Mouse (Mus musculus) stomach, embryonic 16.5 days (tissue): ENCODE data around the gene 2410004P03Rik. TPM values are rescaled to one million over a fixed set of nuclear protein-coding genes. Genes with fewer than 3 reads are reported as not detected.

Experiments
- ATAC-seq: fragments of 200-750 bp; cut with Nextera tagmentation; 2 replicates; pipeline ENCODE4 v1.8.0; 2017; ENCODE audit warnings: moderate number of reproducible peaks, moderate TSS enrichment; ENCODE audit not compliant: insufficient read depth, low FRiP score
- H3K27ac ChIP-seq: fragments of 300-500 bp; sonication (generic); 2 replicates; pipeline ENCODE4 v1.5.1; 2014; ENCODE audit warnings: low read length
- H3K27me3 ChIP-seq: fragments of 300-500 bp; sonication (generic); 2 replicates; pipeline ENCODE4 v1.6.1; 2014; ENCODE audit warnings: low read length, control low read depth, mixed read lengths; ENCODE audit not compliant: control insufficient read depth, insufficient read depth
- H3K36me3 ChIP-seq: fragments of 300-500 bp; sonication (generic); 2 replicates; pipeline ENCODE4 v1.6.1; 2014; ENCODE audit warnings: low read length; ENCODE audit not compliant: control insufficient read depth, insufficient read depth
- H3K4me1 ChIP-seq: fragments of 300-500 bp; sonication (generic); 2 replicates; pipeline ENCODE4 v1.6.1; 2014; ENCODE audit warnings: low read length, control low read depth, mixed read lengths; ENCODE audit not compliant: control insufficient read depth, insufficient read depth
- H3K4me2 ChIP-seq: fragments of 300-500 bp; sonication (generic); 2 replicates; pipeline ENCODE4 v1.6.1; 2014; ENCODE audit warnings: low read depth, low read length, mixed read lengths
- H3K4me3 ChIP-seq: fragments of 300-500 bp; sonication (generic); replicated peaks from 2 replicates; pipeline ENCODE4 v1.5.1; 2014; ENCODE audit warnings: mild to moderate bottlenecking, low read length
- H3K9ac ChIP-seq: fragments of 300-500 bp; sonication (generic); 2 replicates; pipeline ENCODE4 v1.6.1; 2014; ENCODE audit warnings: low read length
- H3K9me3 ChIP-seq: fragments of 300-500 bp; sonication (generic); replicated peaks from 2 replicates; pipeline ENCODE4 v1.6.1; 2016; ENCODE audit warnings: low read length, control low read depth; ENCODE audit not compliant: control insufficient read depth
- WGBS: fragments of 180-500 bp; shearing (Covaris S2); extraction: QIAGEN DNeasy Blood & Tissue Kit; methylation state at CpG from one replicate; pipeline ENCODE4 v1.1.7; 2014; 5-methylcytosine and 5-hydroxymethylcytosine counted together
- polyA plus RNA-seq: library from polyadenylated mRNA; unstranded; fragments of >200 nt; fragmentation: Nextera tagmentation; extraction: Ambion mirVana; gene quantifications from 2 replicates; pipeline ENCODE4 v1.2.1, GENCODE M21; 2015

2410004P03Rik gene
- polyA plus RNA-seq, 1 experiment from 2014 or later = 0.34 TPM

- Histone ChIP-seq H3K27ac (no peak overlapping the region), H3K4me1 (peaks cover 8% of the 10 kb centered on the region; the same call in 1 of the 2 replicates), H3K4me2 (no peak overlapping the region), H3K36me3 (no peaks in the 10 kb centered on the region), H3K9me3 (no peaks in the 10 kb centered on the region), H3K4me3 (no peak overlapping the region), H3K9ac (no peak overlapping the region), H3K27me3 (no peaks in the 10 kb centered on the region)
- 47% methylated on average over 4 of the region's 4 CpGs for WGBS
- no peak for ATAC-seq
Observed at GRCm38 (mm10) chr12:17001211-17001610, 10.3 kb downstream of the 2410004P03Rik start.

GRCm38 (mm10) chr12:17000628-17001027, 10.9 kb downstream of the 2410004P03Rik start:
- 51% methylated on average over 6 of the region's 6 CpGs for WGBS
- Histone ChIP-seq H3K4me1 (peaks cover 8% of the 10 kb centered on the region; the same call in 1 of the 2 replicates), H3K9ac (no peak overlapping the region), H3K27me3 (no peaks in the 10 kb centered on the region), H3K4me2 (peak overlapping the region; percentile 92; the same call in 1 of the 2 replicates), H3K36me3 (no peaks in the 10 kb centered on the region), H3K9me3 (no peaks in the 10 kb centered on the region), H3K27ac (no peak overlapping the region), H3K4me3 (no peak overlapping the region)
- ATAC-seq = no peak

DNA sequence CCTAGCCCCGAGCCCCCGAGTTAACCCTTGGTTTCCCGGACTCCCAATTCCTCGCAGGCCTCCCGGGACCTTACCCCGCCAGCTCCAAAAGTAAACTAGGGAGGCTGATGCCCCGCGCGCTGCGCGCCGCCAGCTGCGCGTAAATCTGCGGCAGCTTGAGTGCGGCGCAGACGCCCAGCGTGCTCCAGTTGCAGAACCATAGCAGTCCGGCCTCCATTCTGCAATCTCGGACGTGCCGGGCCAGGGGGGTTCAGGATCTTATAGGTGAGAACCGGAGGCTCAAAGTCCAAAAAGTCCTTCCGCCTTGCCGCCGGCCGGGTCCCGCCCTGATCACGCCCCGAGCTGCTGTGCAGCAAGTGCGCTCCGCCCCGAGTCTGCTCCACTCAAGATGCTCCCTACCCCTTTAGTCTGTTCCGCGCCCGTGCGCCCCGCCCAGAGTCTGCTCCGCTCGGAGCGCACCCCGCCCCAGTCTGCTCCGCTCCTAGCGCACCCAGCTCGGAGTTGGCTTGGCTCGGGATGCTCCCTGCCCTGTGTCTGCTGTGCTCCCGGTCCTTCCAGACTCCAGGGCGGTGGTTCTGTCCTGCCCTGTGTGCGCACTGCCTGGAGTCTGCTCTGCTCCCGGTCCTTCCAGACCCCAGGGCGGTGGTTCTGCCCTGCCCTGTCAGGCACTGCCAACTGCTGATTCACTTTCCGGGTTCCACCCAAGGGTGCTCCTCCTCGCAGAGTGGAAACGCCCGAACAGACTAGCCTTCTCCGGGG, 11.6 kb downstream of the 2410004P03Rik start, which contains the start of gene Pqlc3:
Gene Pqlc3, minus strand, starts transcription at position 670 of the 759 bp plus-strand sequence.
- WGBS = under 1% methylated on average over 56 of the region's 57 CpGs
- Histone ChIP-seq H3K27me3 (no peaks in the 10 kb centered on the region), H3K4me2 (peak within 1 kb of the TSS; percentile 92), H3K9me3 (no peaks in the 10 kb centered on the region), H3K27ac (peak within 1 kb of the TSS; percentile 85), H3K4me1 (peaks cover 8% of the 10 kb centered on the region; the same call in 1 of the 2 replicates), H3K4me3 (peak within 1 kb of the TSS; percentile 67), H3K36me3 (no peaks in the 10 kb centered on the region), H3K9ac (peak within 1 kb of the TSS; percentile 72)
- peak; percentile 97 for ATAC-seq

DNA sequence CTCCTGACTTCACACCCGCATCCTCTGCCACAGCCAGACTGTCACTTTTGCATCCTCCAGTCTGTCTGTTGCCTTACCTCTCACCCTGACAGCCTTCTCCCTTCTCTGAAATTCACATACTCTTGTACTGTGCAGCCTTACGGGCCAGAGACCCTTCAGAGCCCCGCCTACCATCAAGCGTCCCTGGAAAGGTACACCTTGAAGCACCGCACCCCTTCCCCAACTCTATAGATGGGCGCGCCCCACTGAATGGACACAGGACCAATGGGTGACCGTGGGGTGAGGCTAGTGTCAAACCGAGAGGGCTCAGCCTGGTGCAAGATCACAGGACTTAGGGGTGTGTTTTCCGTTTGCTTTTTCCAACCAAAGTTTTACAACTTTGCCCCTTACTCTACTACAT, 12.4 kb downstream of the 2410004P03Rik start:
- ATAC-seq = no peak
- Histone ChIP-seq H3K9ac (peak overlapping the region; percentile 72), H3K4me1 (peaks cover 8% of the 10 kb centered on the region; the same call in 1 of the 2 replicates), H3K4me3 (peak overlapping the region; percentile 67), H3K4me2 (peak overlapping the region; percentile 92), H3K36me3 (no peaks in the 10 kb centered on the region), H3K27me3 (no peaks in the 10 kb centered on the region), H3K9me3 (no peaks in the 10 kb centered on the region), H3K27ac (peak overlapping the region; percentile 85; the same call in 1 of the 2 replicates)
- 7% methylated on average over 10 of the region's 10 CpGs for WGBS

GRCm38 (mm10) chr12:16996886-16997462, 14.6 kb downstream of the 2410004P03Rik start:
- no peak for ATAC-seq
- Histone ChIP-seq H3K27ac (no peak overlapping the region), H3K4me2 (no peak overlapping the region), H3K9me3 (no peaks in the 10 kb centered on the region), H3K4me1 (peaks cover 8% of the 10 kb centered on the region; the same call in 1 of the 2 replicates), H3K9ac (no peak overlapping the region), H3K36me3 (no peaks in the 10 kb centered on the region), H3K4me3 (no peak overlapping the region), H3K27me3 (no peaks in the 10 kb centered on the region)
- WGBS = 89% methylated on average over 5 of the region's 5 CpGs

DNA sequence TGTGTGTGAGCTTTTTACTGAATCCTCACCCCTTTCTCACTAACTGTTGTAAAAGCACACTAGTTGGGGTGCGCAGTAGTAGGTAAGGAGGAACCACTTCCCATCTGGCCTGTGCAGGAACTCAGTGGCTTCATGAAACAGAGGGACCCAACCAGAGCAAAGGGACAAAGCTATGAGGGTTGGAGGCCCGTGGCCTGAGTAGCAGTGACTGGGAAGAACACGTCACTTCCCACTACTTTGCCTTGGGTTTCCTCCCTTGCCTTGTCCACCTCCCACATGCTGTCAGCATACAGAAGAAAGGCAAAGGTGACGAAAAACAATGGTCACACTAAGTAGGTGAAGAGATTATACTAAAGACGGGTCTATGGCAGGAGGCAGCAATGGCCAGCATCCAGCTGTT, 15.2 kb downstream of the 2410004P03Rik start:
- Histone ChIP-seq H3K4me3 (no peak overlapping the region), H3K4me2 (no peak overlapping the region), H3K9me3 (no peaks in the 10 kb centered on the region), H3K27ac (no peak overlapping the region), H3K9ac (no peak overlapping the region), H3K27me3 (no peaks in the 10 kb centered on the region), H3K36me3 (no peaks in the 10 kb centered on the region), H3K4me1 (peaks cover 8% of the 10 kb centered on the region; the same call in 1 of the 2 replicates)
- WGBS = 83% methylated on average over 5 of the region's 5 CpGs
- ATAC-seq = no peak

- H3K27ac ChIP-seq = no peak overlapping the region
- H3K27me3 ChIP-seq = no peaks in the 10 kb centered on the region
- peaks cover 5% of the 10 kb centered on the region; the same call in 1 of the 2 replicates for H3K4me1 ChIP-seq
- H3K4me2 ChIP-seq = no peak overlapping the region
- H3K9ac ChIP-seq = no peak overlapping the region
- no peaks in the 10 kb centered on the region for H3K9me3 ChIP-seq
- WGBS = 84% methylated on average over 2 of the region's 2 CpGs
- no peaks in the 10 kb centered on the region for H3K36me3 ChIP-seq
- ATAC-seq = no peak
- no peak overlapping the region for H3K4me3 ChIP-seq
Observed at GRCm38 (mm10) chr12:16994291-16994690, 17.2 kb downstream of the 2410004P03Rik start.

DNA sequence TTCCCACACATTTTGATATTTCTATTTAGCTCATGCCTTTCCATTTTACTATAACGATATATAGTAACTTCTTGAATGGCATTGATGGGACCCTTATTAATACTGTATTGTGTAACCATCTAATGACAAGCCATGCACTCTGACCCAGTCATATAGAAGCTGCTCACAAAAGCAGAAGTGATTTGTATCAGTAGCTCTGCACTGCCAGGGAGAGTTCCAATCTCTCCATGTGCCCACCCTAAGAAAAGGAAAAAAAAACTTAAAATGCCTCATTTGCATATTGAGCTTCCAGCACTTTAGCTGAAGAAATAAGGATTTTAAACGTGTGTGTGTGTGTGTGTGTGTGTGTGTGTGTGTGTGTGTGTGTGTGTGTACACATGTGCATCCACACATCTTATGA, 19.2 kb downstream of the 2410004P03Rik start:
- ATAC-seq = no peak
- no peak overlapping the region for H3K4me2 ChIP-seq
- no peak overlapping the region for H3K9ac ChIP-seq
- H3K27me3 ChIP-seq = no peaks in the 10 kb centered on the region
- H3K36me3 ChIP-seq = 0 out of 2 replicates have a peak, but pooled peaks cover under 1% of the 10 kb centered on the region
- H3K27ac ChIP-seq = no peak overlapping the region
- no peaks in the 10 kb centered on the region for H3K9me3 ChIP-seq
- no peak overlapping the region for H3K4me3 ChIP-seq
- H3K4me1 ChIP-seq = no peaks in the 10 kb centered on the region
- 86% methylated on average over 2 of the region's 2 CpGs for WGBS

- no peak for ATAC-seq
- 81% methylated on average over 2 of the region's 2 CpGs for WGBS
- Histone ChIP-seq H3K4me1 (no peaks in the 10 kb centered on the region), H3K27me3 (no peaks in the 10 kb centered on the region), H3K9ac (no peak overlapping the region), H3K9me3 (no peaks in the 10 kb centered on the region), H3K36me3 (peaks cover 3% of the 10 kb centered on the region; the same call in 1 of the 2 replicates), H3K4me2 (no peak overlapping the region), H3K4me3 (no peak overlapping the region), H3K27ac (no peak overlapping the region)
Observed at GRCm38 (mm10) chr12:16991376-16991775, 20.2 kb downstream of the 2410004P03Rik start.
